Mouse (Mus musculus) ES-Bruce4 (cell line): ENCODE data around the gene Cisd3. TPM values are rescaled to one million over a fixed set of nuclear protein-coding genes. Genes with fewer than 3 reads are reported as not detected.

Experiments
- H3K27ac ChIP-seq: 2 replicates; pipeline ENCODE4 v1.5.1; 2012; ENCODE audit warnings: low read length, inconsistent platforms; ENCODE audit not compliant: insufficient read depth
- H3K27me3 ChIP-seq: 2 replicates; pipeline ENCODE4 v1.6.1; 2012; ENCODE audit warnings: mild to moderate bottlenecking, low read length, inconsistent platforms; ENCODE audit not compliant: control insufficient read depth, poor library complexity, insufficient read depth, severe bottlenecking
- H3K36me3 ChIP-seq: 2 replicates; pipeline ENCODE4 v1.6.1; 2012; ENCODE audit warnings: inconsistent platforms, mild to moderate bottlenecking, low read length, moderate library complexity; ENCODE audit not compliant: control insufficient read depth, poor library complexity, insufficient read depth, severe bottlenecking
- H3K4me1 ChIP-seq: one replicate; pipeline ENCODE4 v1.8.1; 2011; ENCODE audit warnings: low read length; ENCODE audit not compliant: control insufficient read depth, insufficient read depth
- H3K4me3 ChIP-seq: 2 replicates; pipeline ENCODE4 v1.5.1; 2011; ENCODE audit warnings: low read depth, mild to moderate bottlenecking, low read length
- H3K9ac ChIP-seq: 2 replicates; pipeline ENCODE4 v1.6.1; 2012; ENCODE audit warnings: low read depth, mild to moderate bottlenecking, inconsistent platforms; ENCODE audit not compliant: poor library complexity, severe bottlenecking
- H3K9me3 ChIP-seq: replicated peaks from 2 replicates; pipeline ENCODE4 v1.6.1; 2012; ENCODE audit warnings: mild to moderate bottlenecking, low read length, inconsistent platforms; ENCODE audit not compliant: control insufficient read depth, poor library complexity, insufficient read depth, severe bottlenecking
- CTCF ChIP-seq: IDR thresholded peaks from one replicate; pipeline ENCODE4 v1.8.1; 2011; ENCODE audit warnings: low read depth, low read length
- EP300 ChIP-seq: IDR thresholded peaks from 2 replicates; pipeline ENCODE4 v1.6.1; 2011; ENCODE audit warnings: low read depth, low read length; ENCODE audit not compliant: insufficient read depth
- POLR2A ChIP-seq: IDR thresholded peaks from one replicate; pipeline ENCODE4 v1.8.1; 2011; ENCODE audit warnings: low read length; ENCODE audit not compliant: insufficient read depth
- polyA plus RNA-seq: library from polyadenylated mRNA; stranded (reverse); fragments of >200 nt; gene quantifications from 2 replicates; pipeline ENCODE4 v1.2.4, GENCODE M21; 2011; ENCODE audit warnings: low read depth; ENCODE audit not compliant: missing spikeins, insufficient read depth, insufficient read length

Gene Cisd3
- polyA plus RNA-seq, 1 experiment, result 62.3 TPM

DNA sequence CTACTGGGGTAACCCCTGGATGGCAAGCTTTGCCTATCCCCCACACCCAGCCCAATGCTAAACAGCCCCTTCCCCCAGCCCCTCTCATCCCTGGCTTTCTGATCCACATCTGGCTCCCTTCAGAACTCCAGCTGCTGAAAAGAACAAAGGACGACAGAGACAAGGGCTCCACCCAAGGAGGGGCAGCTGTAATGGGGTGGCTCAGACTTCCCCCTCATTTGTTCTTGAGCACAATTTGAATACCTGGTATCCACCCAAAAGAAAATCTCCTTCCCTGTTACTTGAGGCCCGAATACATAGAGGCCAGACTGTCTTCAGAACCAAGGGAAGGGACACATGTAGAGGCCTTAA is 14.5 kb upstream of the Cisd3 start:
- Histone ChIP-seq H3K27ac (peak overlapping the region; percentile 95), H3K4me3 (no peak overlapping the region), H3K4me1 (peaks cover 29% of the 10 kb centered on the region), H3K9me3 (no peaks in the 10 kb centered on the region), H3K27me3 (no peaks in the 10 kb centered on the region), H3K9ac (no peak overlapping the region), H3K36me3 (peaks cover 51% of the 10 kb centered on the region)
- peak; percentile 93 for TF ChIP-seq EP300
- no peak for TF ChIP-seq POLR2A

DNA sequence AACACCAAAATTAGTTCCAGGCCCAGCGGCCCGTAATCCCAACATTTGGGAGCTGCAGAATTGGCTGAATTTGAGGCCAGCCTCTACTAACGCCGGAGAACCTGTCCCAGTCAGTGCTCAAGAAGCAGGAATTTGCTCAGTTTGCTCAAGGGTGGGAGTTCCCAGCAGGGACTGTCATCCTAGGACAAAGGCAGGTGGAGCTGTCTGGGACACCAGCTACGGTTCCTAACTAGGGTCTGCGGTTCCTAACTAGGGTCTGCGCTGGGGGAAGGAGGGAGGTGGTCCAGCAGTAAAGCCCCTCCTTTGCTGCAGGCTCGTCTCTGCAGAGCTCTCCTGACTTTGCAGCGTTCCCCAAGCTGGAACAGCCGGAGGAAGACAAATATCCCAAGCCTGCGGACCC is 12.5 kb upstream of the Cisd3 start:
- H3K4me3 ChIP-seq, result no peak overlapping the region
- peaks cover 31% of the 10 kb centered on the region for H3K4me1 ChIP-seq
- no peaks in the 10 kb centered on the region for H3K27me3 ChIP-seq
- no peak overlapping the region for H3K27ac ChIP-seq
- no peaks in the 10 kb centered on the region for H3K9me3 ChIP-seq
- no peak for TF ChIP-seq POLR2A
- peak; percentile 68; the same call in 1 of the 2 replicates for TF ChIP-seq EP300
- peaks cover 54% of the 10 kb centered on the region for H3K36me3 ChIP-seq
- no peak overlapping the region for H3K9ac ChIP-seq

GRCm38 (mm10) chr11:97676050-97676754 is 9.4 kb upstream of the Cisd3 start:
- H3K36me3 ChIP-seq, result peaks cover 71% of the 10 kb centered on the region
- no peaks in the 10 kb centered on the region for H3K27me3 ChIP-seq
- peaks cover 21% of the 10 kb centered on the region for H3K4me1 ChIP-seq
- H3K9ac ChIP-seq, result no peak overlapping the region
- no peak overlapping the region for H3K27ac ChIP-seq
- no peak overlapping the region for H3K4me3 ChIP-seq
- TF ChIP-seq EP300 (no peak), CTCF (no peak), POLR2A (no peak)
- H3K9me3 ChIP-seq, result no peaks in the 10 kb centered on the region

GRCm38 (mm10) chr11:97677381-97677780 is 8.2 kb upstream of the Cisd3 start:
- Histone ChIP-seq H3K4me3 (no peak overlapping the region), H3K4me1 (peaks cover 17% of the 10 kb centered on the region), H3K9ac (no peak overlapping the region), H3K27ac (peak overlapping the region; percentile 22; the same call in 1 of the 2 replicates), H3K9me3 (no peaks in the 10 kb centered on the region), H3K36me3 (peaks cover 73% of the 10 kb centered on the region), H3K27me3 (no peaks in the 10 kb centered on the region)
- no peak for TF ChIP-seq EP300
- no peak for TF ChIP-seq CTCF
- TF ChIP-seq POLR2A, result no peak

DNA sequence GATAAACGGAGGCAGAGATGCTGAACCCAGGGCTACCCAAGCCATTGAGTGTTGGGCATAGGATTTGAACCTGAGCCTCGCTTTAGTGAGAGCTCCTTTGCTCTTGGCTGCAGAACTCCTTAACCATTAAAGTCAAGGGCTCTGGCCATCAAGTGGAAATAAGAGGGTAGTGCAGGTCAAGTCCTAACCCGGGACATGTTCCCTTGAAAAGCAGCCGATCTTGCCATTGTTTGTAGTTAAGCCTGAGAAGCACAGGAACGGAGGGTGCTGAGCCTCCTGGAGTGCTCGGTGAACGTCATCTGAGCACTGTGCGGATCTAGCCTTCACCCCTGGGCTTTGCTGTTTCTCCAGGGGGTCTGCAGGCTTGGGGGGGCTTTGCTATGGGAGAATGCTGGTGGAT is 7.8 kb upstream of the Cisd3 start:
- Histone ChIP-seq H3K9me3 (no peaks in the 10 kb centered on the region), H3K9ac (peak overlapping the region; percentile 46), H3K27ac (peak overlapping the region; percentile 22; the same call in 1 of the 2 replicates), H3K4me3 (no peak overlapping the region), H3K4me1 (peaks cover 17% of the 10 kb centered on the region), H3K36me3 (peaks cover 70% of the 10 kb centered on the region), H3K27me3 (no peaks in the 10 kb centered on the region)
- TF ChIP-seq POLR2A, result no peak
- TF ChIP-seq CTCF, result no peak
- TF ChIP-seq EP300, result no peak

DNA sequence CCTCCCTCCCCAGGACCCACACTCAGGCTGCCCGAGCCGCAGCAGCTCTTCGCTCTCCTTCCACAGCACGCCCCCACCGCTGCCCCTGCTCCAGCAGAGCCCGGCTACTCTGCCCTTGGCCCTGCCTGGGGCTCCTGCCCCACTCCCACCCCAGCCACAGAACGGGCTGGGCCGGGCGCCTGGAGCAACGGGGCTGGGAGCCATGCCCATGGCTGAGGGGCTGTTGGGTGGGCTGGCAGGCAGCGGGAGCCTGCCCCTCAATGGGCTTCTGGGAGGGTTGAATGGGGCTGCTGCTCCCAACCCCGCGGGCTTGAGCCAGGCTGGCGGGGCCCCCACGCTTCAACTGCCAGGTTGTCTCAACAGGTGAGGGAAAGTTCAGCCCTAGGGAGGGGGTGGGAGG is 7.3 kb upstream of the Cisd3 start:
- Histone ChIP-seq H3K4me1 (peaks cover 17% of the 10 kb centered on the region), H3K36me3 (peaks cover 69% of the 10 kb centered on the region), H3K27ac (no peak overlapping the region; the same call in 1 of the 2 replicates), H3K27me3 (no peaks in the 10 kb centered on the region), H3K9me3 (no peaks in the 10 kb centered on the region), H3K4me3 (no peak overlapping the region), H3K9ac (peak overlapping the region; percentile 46)
- TF ChIP-seq EP300, result no peak
- no peak for TF ChIP-seq POLR2A
- TF ChIP-seq CTCF, result no peak
